Comparison of ENCODE assay signal across 21 mouse cellular contexts in the genomic region with DNA sequence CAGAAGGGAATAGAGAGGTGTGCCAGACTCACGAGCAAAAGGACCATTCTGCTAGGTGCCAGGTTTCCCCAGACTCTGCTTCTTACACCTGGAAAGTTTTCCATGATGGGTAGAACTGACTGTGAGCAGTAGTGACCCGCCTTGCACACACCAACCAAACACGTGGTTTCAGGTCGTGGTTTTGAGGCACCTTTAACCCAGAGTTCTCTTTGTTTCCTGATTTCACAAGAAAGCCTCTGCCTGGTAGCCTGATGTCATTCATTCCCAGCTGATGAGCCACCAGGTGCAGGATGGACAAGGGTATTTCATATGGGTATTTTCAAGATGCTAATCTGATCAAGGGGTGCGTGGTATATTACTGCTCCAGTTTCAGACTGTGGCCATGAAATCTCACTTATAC. TPM values are rescaled to one million over a fixed set of nuclear protein-coding genes. Genes with fewer than 3 reads are reported as not detected.
A peak's percentile ranks its signal among the peaks of the same experiment; 100 is the strongest.
DNase-seq lines count a peak whose midpoint lies in the region; ATAC-seq lines count a peak whose summit lies in the region.
"Had no signal": no experiment of that assay in that cellular context is flagged by ENCODE, and none has a peak within 500 bp of the region (broad histone marks: within the 10 kb centered on the region; RNA-seq: fewer than 3 reads in every experiment).

No protein-coding gene starts in this region.

- H3K4me2 ChIP-seq in liver, embryonic 16.5 days (ENCODE audit: low read depth, low read length): no peak overlapping the region
- H3K4me2 ChIP-seq: heart, embryonic 11.5 days; lung, embryonic 14.5 days; neural tube, embryonic 12.5 days had no signal

- H3K36me3 ChIP-seq in heart, embryonic 10.5 days: no peaks in the 10 kb centered on the region
- no peaks in the 10 kb centered on the region for H3K36me3 ChIP-seq in liver, embryonic 16.5 days (ENCODE audit: control insufficient read depth, insufficient read depth)
- H3K36me3 ChIP-seq: midbrain, embryonic 10.5 days; neural tube, embryonic 12.5 days had no signal

- peaks cover 4% of the 10 kb centered on the region; the same call in 1 of the 2 replicates for H3K4me1 ChIP-seq in heart, embryonic 10.5 days
- peaks cover 29% of the 10 kb centered on the region for H3K4me1 ChIP-seq in liver, embryonic 16.5 days (ENCODE audit: control insufficient read depth, low read depth, low read length)

- no peak overlapping the region for H3K9ac ChIP-seq in liver, embryonic 16.5 days (ENCODE audit: low read depth, low read length)
- H3K9ac ChIP-seq: lung, embryonic 14.5 days; neural tube, embryonic 12.5 days had no signal

- peak; percentile 71 for ATAC-seq in liver, embryonic 16.5 days (ENCODE audit: low read depth)

- 78% methylated on average over 5 of the region's 5 CpGs for WGBS in heart, embryonic 10.5 days
- WGBS in liver, embryonic 16.5 days (ENCODE audit: insufficient replicate concordance): 33% methylated on average over 5 of the region's 5 CpGs

- H3K27ac ChIP-seq in heart, embryonic 10.5 days: no peak overlapping the region
- peak overlapping the region; percentile 12; the same call in 1 of the 2 replicates for H3K27ac ChIP-seq in liver, embryonic 16.5 days (ENCODE audit: low read length)
- H3K27ac ChIP-seq: midbrain, embryonic 10.5 days; neural tube, embryonic 12.5 days had no signal

- H3K4me3 ChIP-seq in heart, embryonic 10.5 days: no peak overlapping the region
- no peak overlapping the region for H3K4me3 ChIP-seq in liver, embryonic 16.5 days (ENCODE audit: low read depth, low read length)
- H3K4me3 ChIP-seq: midbrain, embryonic 10.5 days; neural tube, embryonic 12.5 days had no signal

- no peaks in the 10 kb centered on the region for H3K9me3 ChIP-seq in heart, embryonic 10.5 days
- no peaks in the 10 kb centered on the region for H3K9me3 ChIP-seq in liver, embryonic 16.5 days (replicated peaks; ENCODE audit: control insufficient read depth, low read length)
- H3K9me3 ChIP-seq: midbrain, embryonic 10.5 days; neural tube, embryonic 12.5 days had no signal

- DNase-seq in heart, embryonic 10.5 days (ENCODE audit: low spot score): peak; percentile 27
- no peak for DNase-seq in heart, adult 8-10 months (ENCODE audit: low spot score)
- DNase-seq in 416B (ENCODE audit: low read depth): peak; percentile 73
- DNase-seq in Muller cell, postnatal 12 days (ENCODE audit: inconsistent ontology term): peak; percentile 14
- no peak for DNase-seq in spleen, adult 18-20 months
- DNase-seq in lung, adult 18-20 months: no peak
- DNase-seq in frontal cortex, postnatal 10 days (ENCODE audit: low spot score in 2 of 2): no peak
- DNase-seq: adrenal gland, postnatal 36 days; B cell, adult 2 months; gastrocnemius, postnatal 36 days; heart, postnatal 10 days; kidney, adult 9 months; kidney, postnatal 4 days; lung, embryonic 14.5 days; lung, postnatal 36 days; right cerebral cortex, adult 18-20 months; thymus, postnatal 36 days had no signal

- H3K27me3 ChIP-seq in heart, embryonic 10.5 days (ENCODE audit: insufficient read depth, poor library complexity, severe bottlenecking): no peaks in the 10 kb centered on the region
- no peaks in the 10 kb centered on the region for H3K27me3 ChIP-seq in liver, embryonic 16.5 days (ENCODE audit: control insufficient read depth, insufficient read depth, low read depth, low read length)
- H3K27me3 ChIP-seq: neural tube, embryonic 12.5 days had no signal

RNA-seq across cellular contexts. Expression of a gene that starts 5.8 kb away (rescaled TPM):
- 7.3 and 9.4 TPM in 2 replicates for polyA plus RNA-seq in heart, embryonic 10.5 days (2016; fragmentation: Nextera tagmentation; extraction: Ambion mirVana)
- total RNA-seq in heart, adult 8-10 months (2022): 1 to 10 TPM; 1.7 to 4.2 (median 3.3) TPM
- 5.9 and 6.2 TPM in 2 replicates for polyA plus RNA-seq in liver, embryonic 16.5 days (2015; fragmentation: Nextera tagmentation; extraction: Ambion mirVana)

RNA-seq across cellular contexts. Expression of a gene that starts 13.2 kb away (rescaled TPM):
- polyA plus RNA-seq in heart, embryonic 10.5 days (2016; fragmentation: Nextera tagmentation; extraction: Ambion mirVana): 26.0 and 27.4 TPM in 2 replicates
- total RNA-seq in heart, adult 8-10 months (2022): 100 to 1,000 TPM; 168 to 198 (median 178) TPM
- polyA plus RNA-seq in liver, embryonic 16.5 days (2015; fragmentation: Nextera tagmentation; extraction: Ambion mirVana): 18.2 and 19.9 TPM in 2 replicates

RNA-seq across cellular contexts. Expression of a gene that starts 22.2 kb away (rescaled TPM):
- 82.3 and 85.7 TPM in 2 replicates for polyA plus RNA-seq in heart, embryonic 10.5 days (2016; fragmentation: Nextera tagmentation; extraction: Ambion mirVana)
- total RNA-seq in heart, adult 8-10 months (2022): 10 to 100 TPM; 53.7 to 61.8 (median 55.7) TPM
- polyA plus RNA-seq in liver, embryonic 16.5 days (2015; fragmentation: Nextera tagmentation; extraction: Ambion mirVana): 64.8 and 65.8 TPM in 2 replicates

RNA-seq across cellular contexts. Expression of a gene that starts 39.9 kb away (rescaled TPM):
- polyA plus RNA-seq in heart, embryonic 10.5 days (2016; fragmentation: Nextera tagmentation; extraction: Ambion mirVana): 17.6 and 24.2 TPM in 2 replicates
- 10 to 100 TPM; 14.3 to 17.5 (median 16.7) TPM for total RNA-seq in heart, adult 8-10 months (2022)
- 10.6 and 11.3 TPM in 2 replicates for polyA plus RNA-seq in liver, embryonic 16.5 days (2015; fragmentation: Nextera tagmentation; extraction: Ambion mirVana)

RNA-seq across cellular contexts. Expression of a gene that starts 39.9 kb away (rescaled TPM):
- polyA plus RNA-seq in heart, embryonic 10.5 days (2016; fragmentation: Nextera tagmentation; extraction: Ambion mirVana): 1.9 and 4.5 TPM in 2 replicates
- 10 to 100 TPM; 15.6 to 31.0 (median 22.5) TPM for total RNA-seq in heart, adult 8-10 months (2022)
- polyA plus RNA-seq in liver, embryonic 16.5 days (2015; fragmentation: Nextera tagmentation; extraction: Ambion mirVana): 18.8 and 20.8 TPM in 2 replicates

Comparison
In these comparisons a context has a peak if more than half of its experiments do, and no peak if none do; other contexts are left out.
1. DNase-seq: peak in heart, embryonic 10.5 days (single experiment), 416B (single experiment) and Muller cell, postnatal 12 days (single experiment); none in heart, adult 8-10 months (single experiment), spleen, adult 18-20 months (0 of 2), lung, adult 18-20 months (0 of 2) and frontal cortex, postnatal 10 days (0 of 2).